Mouse (Mus musculus) spleen, postnatal 36 days (tissue): ENCODE measurements around the gene Zfp775.
"Not testable (repeated sequence)": the region's sequence is repeated elsewhere in the genome, so short reads cannot be mapped to it uniquely, and the experiment has no call there.

Experiments used
- DNase-seq, 2 experiments: peaks; one replicate each; pipeline ENCODE4 v3.0.0; 2022; ENCODE audit warnings: low spot score in 2 of 2, mixed read lengths in 1 of 2

Gene Zfp775

GRCm38 (mm10) chr6:48591221-48591845 is 10.5 kb upstream of the Zfp775 start:
- no peak for DNase-seq

- DNase-seq: no peak
Measured at GRCm38 (mm10) chr6:48591871-48592270, 10.0 kb upstream of the Zfp775 start.

GRCm38 (mm10) chr6:48593158-48594042 is 8.5 kb upstream of the Zfp775 start, which contains the start of the genes Repin1 and Gm44965:
Gene Repin1 (plus strand): TSS chr6:48593883.
Gene Gm44965 (plus strand): TSS chr6:48593941.
- peak; percentile 73 to 75 for DNase-seq

- DNase-seq: no peak
Measured at GRCm38 (mm10) chr6:48594043-48594738, 7.7 kb upstream of the Zfp775 start.

- no peak for DNase-seq
Measured at GRCm38 (mm10) chr6:48595278-48595677, 6.6 kb upstream of the Zfp775 start.

GRCm38 (mm10) chr6:48596545-48597232 is 5.2 kb upstream of the Zfp775 start:
- no peak for DNase-seq

GRCm38 (mm10) chr6:48597233-48597625 is 4.6 kb upstream of the Zfp775 start:
- no peak for DNase-seq

- no peak for DNase-seq
Measured at GRCm38 (mm10) chr6:48600594-48600993, 1.3 kb upstream of the Zfp775 start.

GRCm38 (mm10) chr6:48602080-48602741 is 348 bp downstream of the Zfp775 start:
- DNase-seq: no peak

GRCm38 (mm10) chr6:48608124-48608523 is 6.3 kb downstream of the Zfp775 start:
- DNase-seq: no peak

GRCm38 (mm10) chr6:48609512-48609911 is 7.6 kb downstream of the Zfp775 start:
- DNase-seq: no peak

- no peak for DNase-seq
Measured at GRCm38 (mm10) chr6:48610657-48611056, 8.8 kb downstream of the Zfp775 start.

- no peak for DNase-seq
Measured at GRCm38 (mm10) chr6:48613464-48613863, 11.6 kb downstream of the Zfp775 start.

GRCm38 (mm10) chr6:48614756-48615155 is 12.9 kb downstream of the Zfp775 start:
- DNase-seq: no peak

- DNase-seq: no peak
Measured at GRCm38 (mm10) chr6:48620031-48620430, 18.2 kb downstream of the Zfp775 start.

GRCm38 (mm10) chr6:48622186-48622843 is 20.5 kb downstream of the Zfp775 start:
- DNase-seq: not testable (repeated sequence)

- no peak for DNase-seq
Measured at GRCm38 (mm10) chr6:48623460-48623859, 21.6 kb downstream of the Zfp775 start.

GRCm38 (mm10) chr6:48626464-48626863 is 24.6 kb downstream of the Zfp775 start, which contains the start of gene AI854703:
Gene AI854703 (plus strand): TSS chr6:48626764.
- no peak for DNase-seq

GRCm38 (mm10) chr6:48626984-48627383 is 25.1 kb downstream of the Zfp775 start:
- DNase-seq: no peak

- DNase-seq: no peak
Measured at GRCm38 (mm10) chr6:48627511-48627924, 25.7 kb downstream of the Zfp775 start.
